Mouse (Mus musculus): ENCODE measurements at regions not wholly inside any gene's neighbourhood (a gene's known extent, or its start where the extent isn't known, plus 50 kb on each side); places are given as distances from the start of the nearest gene placed in this dataset.

GRCm38 (mm10) chr5:96921037-96921436 is 76.5 kb upstream of the Bmp2k start:
- TF ChIP-seq CTCF (IDR thresholded peaks at IDR 0.05; ENCODE audit: insufficient read depth, low read length) (no peak), POLR2A (IDR thresholded peaks at IDR 0.05; ENCODE audit: borderline replicate concordance, extremely low read depth, low read depth, low read length) (no peak)
